Mouse (Mus musculus): ENCODE results near the gene Nadk.
A peak's percentile ranks its signal among the peaks of the same experiment; 100 is the strongest.

The Nadk gene

GRCm38 (mm10) chr4:155561661-155562442 lies at the start of gene Nadk:
Gene Nadk (plus strand): TSS chr4:155562378.
- no peak for DNase-seq (ENCODE audit: low read depth)

DNA sequence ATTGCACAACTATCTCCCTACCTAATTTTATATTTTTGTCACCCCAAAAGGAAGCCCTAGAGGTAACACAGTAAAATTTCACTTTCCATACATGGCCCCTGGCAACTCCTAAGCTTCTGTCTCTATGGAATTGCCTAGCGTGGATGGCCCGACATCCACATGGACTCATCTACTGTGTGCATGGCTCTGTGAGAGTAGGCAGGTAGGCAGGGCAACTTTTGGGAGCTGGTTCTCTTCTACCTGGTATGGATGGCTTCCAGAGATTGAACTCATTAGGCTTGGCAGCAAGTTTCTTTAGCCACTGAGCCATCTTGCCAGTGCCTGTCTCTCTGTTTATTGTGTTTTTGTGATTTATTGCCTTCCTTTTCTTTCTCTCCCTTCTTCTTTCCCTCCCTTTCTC lies 47.4 kb upstream of the Nadk start:
- DNase-seq (ENCODE audit: low read depth): no peak

DNA sequence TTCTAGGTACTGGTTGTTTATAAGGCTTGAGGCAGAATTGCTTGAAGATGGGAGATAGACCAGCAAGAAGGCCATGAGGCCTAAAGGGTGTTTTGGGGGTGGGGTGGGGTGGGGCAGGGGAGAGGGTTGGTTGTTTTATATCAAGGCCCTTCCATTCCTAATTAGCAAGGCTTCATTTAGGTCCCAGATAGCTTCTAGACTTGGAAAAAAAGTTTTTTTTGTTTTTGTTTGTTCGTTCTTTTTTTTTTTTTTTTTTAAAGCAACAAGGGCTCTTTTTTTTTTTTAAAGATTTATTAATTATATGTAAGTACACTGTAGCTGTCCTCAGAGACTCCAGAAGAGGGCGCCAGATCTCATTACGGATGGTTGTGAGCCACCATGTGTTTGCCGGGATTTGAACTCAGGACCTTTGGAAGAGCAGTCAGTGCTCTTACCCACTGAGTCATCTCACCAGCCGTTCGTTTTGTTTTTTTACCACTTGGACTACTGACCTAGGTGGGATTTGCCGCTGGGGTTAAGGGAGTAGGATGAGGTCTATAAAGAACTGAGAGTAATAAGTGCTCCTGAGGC lies 44.1 kb upstream of the Nadk start:
- peak; percentile 35 for DNase-seq (ENCODE audit: low read depth)

DNA sequence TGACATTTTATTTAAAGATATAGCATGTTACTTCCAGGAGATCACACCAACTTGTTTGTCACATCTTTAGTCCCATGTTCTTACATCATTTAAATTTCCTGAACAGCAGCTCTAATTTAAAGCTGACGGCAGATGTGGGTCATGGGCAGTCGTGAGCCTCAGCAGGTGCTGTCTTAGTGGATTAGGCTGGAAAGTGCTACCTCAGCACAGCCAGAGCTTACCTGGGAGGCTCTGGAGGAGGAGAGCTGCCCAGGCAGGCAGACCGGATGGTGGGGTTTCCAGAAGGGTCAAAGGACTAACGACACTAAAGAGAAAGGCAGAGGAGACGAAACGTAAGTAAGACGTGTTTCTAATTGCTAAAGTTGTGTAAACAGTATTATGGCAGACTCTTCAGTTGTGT lies 39.9 kb upstream of the Nadk start:
- no peak for DNase-seq (ENCODE audit: low read depth)

DNA sequence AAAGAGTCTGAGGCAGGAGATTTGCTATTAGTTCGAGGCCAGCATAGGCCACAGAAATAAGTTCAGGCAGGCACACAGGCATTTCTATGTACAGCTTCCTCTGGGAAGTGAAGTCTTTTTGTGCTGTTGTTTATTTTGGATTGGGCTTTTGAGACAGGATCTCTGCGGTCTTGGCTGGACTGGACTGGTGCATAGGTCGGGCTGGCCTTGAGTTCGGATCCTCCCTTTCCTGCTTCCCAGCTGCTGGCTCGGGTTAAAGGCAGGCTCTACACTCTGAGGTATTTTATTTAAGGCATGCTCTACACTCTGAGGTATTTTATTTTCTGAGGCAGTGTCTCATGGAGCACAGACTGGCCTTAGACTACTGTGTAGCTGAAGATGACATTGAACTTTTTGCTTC lies 36.4 kb upstream of the Nadk start:
- no peak for DNase-seq (ENCODE audit: low read depth)

DNA sequence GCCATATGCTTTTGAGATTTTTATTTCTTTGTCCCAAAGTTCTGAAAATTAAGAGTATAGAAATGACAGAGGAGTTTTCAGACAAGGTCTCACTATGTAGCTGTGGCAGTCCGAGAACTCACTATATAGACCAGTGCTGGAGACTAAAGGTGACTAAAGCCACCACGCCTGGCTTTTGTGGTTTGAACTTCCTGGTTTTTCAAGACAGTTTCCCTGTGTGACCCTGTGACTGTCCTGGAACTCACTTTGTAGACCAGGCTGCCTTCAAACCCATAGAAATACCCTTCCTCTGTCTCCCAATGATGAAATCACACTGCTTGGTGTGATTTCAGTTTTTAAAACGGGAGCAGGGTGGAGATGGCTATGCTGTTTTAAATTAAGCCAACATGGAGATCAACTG lies 32.9 kb upstream of the Nadk start:
- DNase-seq (ENCODE audit: low read depth): no peak

DNA sequence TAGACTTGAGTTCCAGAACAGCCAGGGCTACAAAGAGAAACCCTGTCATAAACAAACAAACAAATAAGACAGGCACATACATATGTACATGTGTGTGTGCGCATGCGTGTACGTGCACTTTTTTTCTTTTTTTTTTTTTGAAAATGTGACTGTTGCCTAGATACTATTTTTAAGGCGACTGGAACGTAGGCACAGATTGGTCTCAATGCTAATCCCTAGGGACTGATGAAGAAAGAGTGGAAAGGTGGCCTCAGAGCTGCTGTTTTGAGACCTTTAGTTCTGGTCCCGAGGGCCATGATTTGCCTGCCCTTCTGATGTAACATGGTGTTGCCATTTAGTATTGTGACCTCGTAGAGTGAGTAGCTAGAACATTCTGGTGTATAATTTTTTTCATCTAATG lies 12.2 kb upstream of the Nadk start:
- DNase-seq (ENCODE audit: low read depth): no peak

DNA sequence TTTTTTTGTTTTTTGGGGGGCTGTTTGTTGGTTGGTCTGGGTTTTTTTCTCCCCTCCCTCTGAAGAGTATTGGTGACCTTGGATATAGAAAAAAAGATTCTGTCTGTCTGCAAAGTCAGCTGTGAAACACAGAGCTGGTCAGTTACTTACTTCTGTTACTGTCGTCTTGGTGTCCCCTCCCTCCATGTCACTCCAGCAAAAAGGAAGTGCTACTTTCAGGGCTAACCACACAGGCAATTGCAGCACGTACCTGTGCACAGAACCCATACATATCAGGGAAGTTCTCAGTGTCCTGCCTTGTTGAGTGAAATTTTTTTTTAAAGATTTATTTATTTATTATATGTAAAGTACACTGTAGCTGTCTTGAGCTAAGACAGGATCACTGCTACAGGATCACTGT lies 11.7 kb upstream of the Nadk start:
- DNase-seq (ENCODE audit: low read depth): no peak

DNA sequence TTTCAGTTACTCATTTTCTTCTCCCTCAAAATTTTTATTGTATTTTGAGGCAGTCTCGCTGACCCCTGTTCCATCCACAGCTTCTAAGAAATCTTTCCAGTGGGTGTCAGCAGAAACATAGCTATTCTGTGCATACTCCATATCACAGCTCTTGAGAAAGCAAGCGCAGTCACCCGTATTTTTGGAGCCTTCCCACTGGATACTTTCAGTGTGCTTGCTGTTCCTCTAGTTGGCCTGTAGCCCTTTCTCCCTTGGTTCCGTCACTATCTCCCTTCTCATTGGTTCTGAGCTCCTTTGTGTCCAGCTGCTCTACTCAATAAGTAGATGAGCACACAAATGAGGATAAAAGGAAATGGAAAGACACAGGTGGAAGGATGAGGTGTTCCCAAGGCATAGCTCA lies 11.1 kb upstream of the Nadk start:
- no peak for DNase-seq (ENCODE audit: low read depth)

- DNase-seq (ENCODE audit: low read depth): no peak
Measured at GRCm38 (mm10) chr4:155552917-155553532, 9.2 kb upstream of the Nadk start.

DNA sequence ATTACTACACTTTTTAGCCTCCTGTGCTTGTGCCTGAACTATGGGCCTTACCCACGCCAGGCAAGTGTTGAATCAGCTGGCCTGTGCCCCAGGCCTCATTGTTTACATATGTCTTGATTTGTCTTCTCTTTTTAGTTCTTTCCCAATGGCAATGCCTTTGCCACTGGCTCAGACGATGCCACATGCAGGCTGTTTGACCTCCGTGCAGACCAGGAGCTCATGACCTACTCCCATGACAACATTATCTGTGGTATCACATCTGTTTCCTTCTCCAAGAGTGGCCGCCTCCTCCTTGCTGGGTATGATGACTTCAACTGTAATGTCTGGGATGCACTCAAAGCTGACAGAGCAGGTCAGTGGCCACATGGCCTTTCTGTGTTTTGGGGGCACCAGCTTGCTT lies 7.3 kb upstream of the Nadk start:
- no peak for DNase-seq (ENCODE audit: low read depth)

DNA sequence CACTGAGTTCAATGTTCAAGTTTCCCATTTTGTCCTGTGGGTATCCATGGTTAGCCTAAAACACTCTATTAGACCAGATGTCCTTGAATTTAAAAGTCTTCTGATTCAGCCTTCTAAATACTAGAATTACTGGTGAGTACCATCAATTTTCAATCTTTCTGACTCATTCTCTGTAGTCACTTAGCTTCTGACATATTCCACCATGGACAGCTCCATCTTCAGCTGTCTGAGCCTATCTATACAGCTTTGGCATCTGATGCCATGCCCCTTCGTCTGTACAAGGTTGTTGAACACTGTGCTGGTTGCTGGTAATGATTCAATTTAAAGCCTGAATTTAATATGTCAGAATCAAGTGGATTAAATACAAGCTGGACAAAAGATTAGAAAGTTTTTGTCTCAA lies 6.7 kb upstream of the Nadk start:
- no peak for DNase-seq (ENCODE audit: low read depth)

- DNase-seq (ENCODE audit: low read depth): peak; percentile 67
Measured at GRCm38 (mm10) chr4:155559454-155559853, 2.7 kb upstream of the Nadk start.

GRCm38 (mm10) chr4:155560932-155561331 lies 1.2 kb upstream of the Nadk start:
- DNase-seq (ENCODE audit: low read depth): no peak

DNA sequence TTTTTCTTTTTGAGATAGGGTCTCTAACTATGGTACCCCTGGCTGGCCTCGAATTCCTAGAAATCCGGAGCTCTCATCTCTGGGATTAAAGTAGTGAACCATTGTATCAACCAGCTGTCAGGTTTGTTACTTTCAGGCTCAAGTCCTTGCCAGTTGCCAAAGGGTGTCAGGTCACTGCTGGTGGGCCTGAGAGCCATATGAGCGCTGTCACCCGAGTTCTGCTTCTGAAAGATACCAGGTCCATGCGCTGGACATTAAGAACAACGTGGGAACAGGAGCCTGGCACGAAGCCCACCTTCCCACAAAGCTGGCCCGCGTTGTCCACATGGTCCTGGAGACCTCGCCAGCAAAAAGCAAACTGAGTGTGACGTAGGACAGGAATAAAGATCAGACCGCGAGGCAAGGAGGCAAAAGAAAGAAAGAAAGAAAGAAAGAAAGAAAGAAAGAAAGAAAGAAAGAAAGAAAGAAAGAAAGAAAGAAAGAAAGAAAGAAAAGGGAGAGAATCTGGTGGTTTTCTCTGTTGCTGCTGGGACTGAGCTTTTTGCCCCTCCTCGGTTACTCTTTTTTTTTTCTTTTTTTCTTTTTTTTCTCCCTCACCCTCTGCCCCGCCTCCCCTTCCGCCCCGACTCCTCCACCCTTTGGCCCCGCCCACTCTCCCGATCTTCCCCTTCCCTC lies 684 bp downstream of the Nadk start:
- DNase-seq (ENCODE audit: low read depth): no peak

- peak; percentile 98 for DNase-seq (ENCODE audit: low read depth)
Measured at GRCm38 (mm10) chr4:155563400-155564231, 1.4 kb downstream of the Nadk start.

DNA sequence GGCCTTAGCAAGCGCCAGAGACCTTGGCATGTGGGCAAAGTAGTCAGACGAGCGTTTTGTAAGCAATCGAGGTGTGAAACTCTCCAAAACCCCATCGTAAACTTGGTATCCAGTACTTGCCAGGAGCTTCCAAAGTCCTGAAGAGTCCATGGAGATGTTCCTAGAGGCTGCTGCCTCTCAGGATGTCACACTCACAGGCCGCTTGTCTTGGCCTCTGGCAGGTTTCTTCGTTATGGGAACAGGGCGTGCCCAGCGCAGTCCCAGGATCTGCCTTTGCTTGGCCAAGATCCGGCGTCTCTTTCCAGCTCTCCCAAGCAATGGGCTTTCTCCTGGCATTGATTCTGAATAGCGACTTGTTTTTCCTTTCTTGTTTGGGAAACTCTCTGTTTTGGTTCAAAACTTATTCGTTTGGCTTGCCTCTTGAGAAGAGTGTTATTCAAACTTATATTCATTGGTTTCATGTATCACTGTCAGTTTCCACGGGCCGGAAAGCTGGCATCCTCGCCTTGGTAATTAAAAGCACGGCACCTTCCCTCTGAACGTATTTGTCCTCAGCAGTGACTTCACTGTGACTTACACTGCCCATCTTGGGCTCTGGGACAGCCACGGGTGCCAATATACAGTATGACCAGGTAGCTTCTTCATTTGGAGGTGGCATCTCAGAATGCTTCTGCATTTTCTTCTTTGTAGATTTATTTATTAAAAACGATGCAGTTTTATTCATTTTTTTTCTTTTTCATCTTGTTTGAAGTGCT lies 2.3 kb downstream of the Nadk start:
- DNase-seq (ENCODE audit: low read depth): no peak

DNA sequence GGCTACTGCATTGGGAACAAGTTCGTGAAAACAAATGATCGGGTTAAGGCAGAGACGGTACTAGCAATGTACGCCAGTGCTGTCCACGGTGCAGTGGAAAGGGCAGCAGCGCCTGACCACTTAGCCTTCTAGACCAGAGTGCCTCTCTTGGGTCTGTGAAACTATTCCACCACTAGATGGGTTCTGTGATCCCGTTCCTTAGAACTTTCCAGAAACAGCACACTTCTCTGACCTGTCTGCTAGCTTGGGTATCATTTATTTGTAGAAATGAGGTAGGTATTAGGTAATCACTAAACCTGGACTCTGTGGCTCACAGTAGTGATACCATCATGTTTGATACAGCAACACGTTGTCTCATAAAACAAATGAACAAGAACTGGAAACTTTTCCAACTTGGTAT lies 4.4 kb downstream of the Nadk start:
- DNase-seq (ENCODE audit: low read depth): no peak

GRCm38 (mm10) chr4:155568170-155568569 lies 6.0 kb downstream of the Nadk start:
- peak; percentile 86 for DNase-seq (ENCODE audit: low read depth)

GRCm38 (mm10) chr4:155568632-155569370 lies 6.6 kb downstream of the Nadk start:
- no peak for DNase-seq (ENCODE audit: low read depth)

- DNase-seq (ENCODE audit: low read depth): no peak
Measured at GRCm38 (mm10) chr4:155569818-155570217, 7.6 kb downstream of the Nadk start.
